Mouse (Mus musculus) gastrocnemius, postnatal 14 days (tissue): ENCODE data around the gene Phf11a. TPM values are rescaled to one million over a fixed set of nuclear protein-coding genes. Genes with fewer than 3 reads are reported as not detected.
"Not testable (repeated sequence)": the region's sequence is repeated elsewhere in the genome, so short reads cannot be mapped to it uniquely, and the experiment has no call there.

Experiments
- DNase-seq: peaks from one replicate; pipeline ENCODE4 v3.0.0; 2021; ENCODE audit warnings: mixed read lengths
- intact Hi-C: fragments of 180-260 bp; cut with DNase I; formaldehyde crosslinking; loops from one replicate; pipeline ENCODE4 v1.15.1; 2025; ENCODE audit warnings: low total_unique reads
- long read RNA-seq, 2 experiments: library from polyadenylated mRNA; stranded (forward); transcript quantifications; one replicate each; pipeline ENCODE4 v2.0.0; 2021
- total RNA-seq, 2 experiments: library from RNA; stranded (reverse); gene quantifications; 2 replicates each; pipeline ENCODE4 v1.2.3; 2021

Gene Phf11a
- total RNA-seq, result not detected
- long read RNA-seq, experiment 1, result 0 reads
- long read RNA-seq, experiment 2, result 0 reads

DNA sequence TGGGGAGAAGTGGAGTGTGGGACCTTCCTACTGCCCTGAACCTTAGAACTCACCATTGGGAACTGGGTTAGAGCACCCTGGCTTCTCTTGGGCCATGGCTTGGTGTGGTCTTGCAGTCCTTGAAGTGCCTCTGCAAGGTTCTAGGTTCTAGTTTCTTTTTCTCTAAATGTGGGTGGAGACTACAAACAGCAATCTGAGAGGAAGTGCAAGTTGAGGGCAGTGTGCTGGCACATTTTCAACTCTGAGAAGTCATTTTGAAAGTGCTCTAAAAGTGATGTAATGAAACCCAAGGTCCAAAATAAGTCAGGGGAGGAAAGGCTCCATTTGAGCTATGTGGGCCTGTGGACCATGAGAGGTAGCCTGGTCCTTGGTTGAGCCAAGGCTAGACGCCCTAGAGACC, at the start of gene Phf11a:
Gene Phf11a (minus strand): TSS at position 132 of the 400 bp plus-strand sequence.
- DNase-seq, intact Hi-C loops: not testable (repeated sequence)

- DNase-seq, intact Hi-C loops: not testable (repeated sequence)
These were observed 43.9 kb upstream of the Phf11a start, which contains the start of gene Phf11b for GRCm38 (mm10) chr14:59341189-59341588. TSS of gene Phf11b (minus strand) at chr14:59341351.

DNA sequence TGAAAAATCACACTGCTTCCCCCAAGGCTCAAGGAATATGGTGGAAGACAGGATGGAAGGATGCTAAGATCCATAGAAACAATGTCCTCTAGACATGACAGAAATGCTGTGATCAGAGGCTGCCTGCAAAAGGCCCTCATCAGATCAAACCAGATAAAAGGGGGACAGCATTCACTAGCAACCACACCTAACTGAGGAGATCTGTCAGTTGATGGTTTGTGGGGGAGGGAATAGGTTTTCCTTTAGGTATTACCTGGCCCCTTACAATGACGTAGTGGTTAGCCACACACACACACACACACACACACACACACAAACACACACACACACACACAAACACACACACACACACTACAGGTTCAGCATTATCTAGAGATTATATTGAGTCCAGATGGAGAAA, 42.2 kb upstream of the Phf11a start:
- DNase-seq, result no peak
- intact Hi-C loops, result no loop called here

DNA sequence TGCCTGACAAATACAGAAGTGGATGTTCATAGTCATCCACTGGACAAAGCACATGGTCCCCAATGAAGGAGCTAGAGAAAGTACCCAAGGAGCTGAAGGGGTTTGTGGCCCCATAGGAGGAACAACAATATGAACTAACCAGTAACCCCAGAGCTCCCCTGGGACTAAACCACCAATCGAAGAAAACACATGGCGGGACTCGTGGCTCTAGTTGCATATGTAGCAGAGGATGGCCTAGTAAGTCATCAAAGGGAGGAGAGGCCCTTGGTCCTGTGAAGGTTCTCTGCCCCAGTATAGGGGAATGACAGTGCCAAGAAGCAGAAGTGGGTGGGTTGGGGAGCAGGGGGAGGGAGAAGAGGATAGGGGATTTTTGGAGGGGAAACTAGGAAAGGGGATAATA, 38.7 kb upstream of the Phf11a start:
- intact Hi-C loops, DNase-seq: not testable (repeated sequence)

- intact Hi-C loops, result not testable (repeated sequence)
- peak; percentile 6 for DNase-seq
These were observed 33.2 kb upstream of the Phf11a start for GRCm38 (mm10) chr14:59330499-59330898.

DNA sequence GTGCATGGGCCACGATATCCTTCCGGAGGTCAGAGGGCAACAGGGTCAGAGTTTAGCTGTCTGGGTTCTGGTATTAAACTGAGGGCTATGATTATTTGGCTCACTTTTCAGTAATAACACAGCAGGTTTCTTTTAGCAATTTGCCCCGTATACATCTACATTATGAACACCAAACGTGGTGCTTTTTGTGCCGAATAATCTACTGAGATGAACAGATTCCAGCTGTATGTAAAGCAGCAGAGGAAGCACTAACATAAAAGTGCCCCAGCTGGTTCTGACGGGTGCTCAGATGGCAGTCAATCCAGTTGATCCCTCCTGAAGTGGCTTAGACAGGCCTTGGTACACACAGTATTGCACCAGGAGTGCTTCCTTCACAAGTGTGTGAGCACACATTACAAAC, 22.6 kb upstream of the Phf11a start:
- DNase-seq, result not testable (repeated sequence)
- intact Hi-C loops, result loop anchor here (10.0 kb wide), 1 partner anchor 85 kb away; no protein-coding TSS in a partner anchor

DNA sequence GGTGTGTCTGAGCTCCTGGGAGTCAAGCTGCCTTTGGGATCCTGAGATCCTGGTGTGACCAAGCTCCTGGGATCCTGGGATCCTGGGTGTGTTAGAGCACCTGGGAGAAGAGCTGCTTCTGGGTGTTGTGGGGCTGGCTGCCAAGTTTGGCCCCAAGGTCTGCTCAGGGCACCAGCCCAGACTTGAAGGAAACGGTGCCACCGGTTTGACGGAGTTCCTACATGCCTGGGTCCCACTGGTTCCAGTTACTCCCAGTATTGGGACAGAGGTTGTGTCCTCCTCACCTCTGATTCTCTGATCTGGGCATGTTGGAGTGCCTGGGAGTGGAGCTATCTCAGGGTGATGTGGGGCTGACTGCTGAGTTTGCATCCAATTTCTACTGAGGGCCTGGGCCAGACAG, 21.7 kb upstream of the Phf11a start:
- DNase-seq, intact Hi-C loops: not testable (repeated sequence)

DNA sequence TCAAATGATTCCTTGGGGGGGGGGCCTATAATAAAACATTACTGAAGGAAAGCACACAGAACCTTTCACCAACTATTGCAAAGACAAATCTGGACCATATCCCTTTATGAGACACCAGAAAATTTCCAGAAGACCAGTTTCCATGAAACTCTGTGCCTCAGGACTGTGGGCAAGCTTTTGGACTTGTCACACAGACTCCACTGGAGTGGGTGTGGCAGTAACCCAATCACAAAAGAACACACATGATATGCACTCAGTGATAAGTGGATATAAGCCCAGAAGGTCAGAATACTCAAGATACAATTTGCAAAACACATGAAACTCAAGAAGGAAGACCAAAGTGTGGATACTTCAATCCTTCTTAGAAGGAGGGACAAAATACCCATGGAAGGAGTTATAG, 5.6 kb downstream of the Phf11a start:
- DNase-seq, intact Hi-C loops: not testable (repeated sequence)

DNA sequence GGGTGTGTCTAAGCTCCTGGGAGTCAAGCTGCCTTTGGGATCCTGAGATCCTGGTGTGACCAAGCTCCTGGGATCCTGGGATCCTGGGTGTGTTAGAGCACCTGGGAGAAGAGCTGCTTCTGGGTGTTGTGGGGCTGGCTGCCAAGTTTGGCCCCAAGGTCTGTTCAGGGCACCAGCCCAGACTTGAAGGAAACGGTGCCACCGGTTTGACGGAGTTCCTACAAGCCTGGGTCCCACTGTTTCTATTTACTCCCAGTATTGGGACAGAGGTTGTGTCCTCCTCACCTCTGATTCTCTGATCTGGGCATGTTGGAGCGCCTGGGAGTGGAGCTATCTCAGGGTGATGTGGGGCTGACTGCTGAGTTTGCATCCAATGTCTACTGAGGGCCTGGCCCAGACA, 22.4 kb downstream of the Phf11a start:
- intact Hi-C loops, DNase-seq: not testable (repeated sequence)

GRCm38 (mm10) chr14:59260056-59260455, 37.3 kb downstream of the Phf11a start, which contains the start of gene Gm6904:
TSS of gene Gm6904 (minus strand) at chr14:59260216.
- DNase-seq, result no peak
- intact Hi-C loops, result no loop called here

DNA sequence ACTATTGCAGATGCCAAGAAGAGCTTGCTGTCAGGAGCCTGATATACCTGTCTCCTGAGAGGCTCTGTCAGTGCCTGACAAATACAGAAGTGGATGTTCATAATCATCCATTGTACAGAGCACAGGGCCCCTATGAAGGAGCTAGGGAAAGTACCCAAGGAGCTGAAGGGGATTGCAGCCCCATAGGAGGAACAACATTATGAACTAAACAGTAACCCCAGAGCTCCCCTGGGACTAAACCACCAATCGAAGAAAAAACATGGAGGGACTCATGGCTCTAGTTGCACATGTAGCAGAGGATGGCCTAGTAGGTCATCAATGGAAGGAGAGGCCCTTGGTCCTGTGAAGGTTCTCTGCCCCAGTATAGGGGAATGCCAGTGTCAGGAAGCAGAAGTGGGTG, 41.5 kb downstream of the Phf11a start:
- intact Hi-C loops, result not testable (repeated sequence)

GRCm38 (mm10) chr14:59250350-59250749, 47.0 kb downstream of the Phf11a start:
- intact Hi-C loops, DNase-seq: not testable (repeated sequence)

More for the DNA sequence above, 41.5 kb downstream of the Phf11a start:
- DNase-seq, result not testable (repeated sequence)

GRCm38 (mm10) chr14:59233635-59234034, 63.7 kb downstream of the Phf11a start:
- intact Hi-C loops, result loop anchor here (10.0 kb wide), 1 partner anchor 91 kb away; no protein-coding TSS in a partner anchor
- no peak for DNase-seq

DNA sequence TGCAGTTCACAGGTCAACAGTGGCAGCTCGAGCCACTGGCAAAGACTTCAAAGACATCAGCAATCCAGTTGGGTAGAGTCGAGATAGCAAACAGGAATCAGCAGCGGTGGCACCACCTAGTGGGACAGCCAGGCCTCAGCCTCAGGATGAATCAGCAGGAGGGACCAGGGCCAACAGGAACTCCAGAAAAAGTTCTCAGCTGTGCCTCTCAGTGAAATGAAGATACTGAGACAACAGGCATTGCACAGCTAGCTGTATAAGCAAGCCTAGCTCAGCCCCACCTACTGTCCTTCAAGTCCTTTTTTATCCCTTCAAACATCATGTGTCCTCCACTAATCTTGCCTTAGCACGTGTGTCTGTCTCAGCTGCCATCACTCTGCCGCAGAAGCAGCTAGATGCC, 65.3 kb downstream of the Phf11a start:
- intact Hi-C loops, result loop anchor here (10.0 kb wide), 1 partner anchor 93 kb away; no protein-coding TSS in a partner anchor
- DNase-seq, result peak; percentile 22

GRCm38 (mm10) chr14:59230331-59230966, 66.9 kb downstream of the Phf11a start:
- DNase-seq, result no peak
- intact Hi-C loops, result loop anchor here (10.0 kb wide), 1 partner anchor 94 kb away; no protein-coding TSS in a partner anchor

- DNase-seq, result no peak
- intact Hi-C loops, result loop anchor here (10.0 kb wide), 1 partner anchor 95 kb away; no protein-coding TSS in a partner anchor
These were observed 67.5 kb downstream of the Phf11a start for GRCm38 (mm10) chr14:59229822-59230221.

Other genes starting within 250 kb of the Phf11a start
- not detected for gene 1700129C05Rik, start 154.6 kb downstream of the Phf11a start, total RNA-seq
- gene Gm5142, start 118.8 kb downstream of the Phf11a start, total RNA-seq, result not detected
- 10 to 100 TPM; 10.5 to 11.5 TPM for gene Rcbtb1, start 96.3 kb downstream of the Phf11a start, total RNA-seq
- not detected for gene Gm6904, start 37.3 kb downstream of the Phf11a start, total RNA-seq
- under 1 TPM in 1 of 2 experiments, not detected in 1; 0.18 TPM for gene Phf11b, start 43.8 kb upstream of the Phf11a start, total RNA-seq
- 1 to 10 TPM; 2.2 to 3.0 TPM for gene Phf11d, start 67.9 kb upstream of the Phf11a start, total RNA-seq
- gene Phf11c, start 97.9 kb upstream of the Phf11a start, total RNA-seq, result under 1 TPM; 0.31 to 0.47 TPM
- 1 to 10 TPM; 4.2 to 5.0 TPM for gene Setdb2, start 143.4 kb upstream of the Phf11a start, total RNA-seq
- gene Cab39l, start 143.4 kb upstream of the Phf11a start, total RNA-seq, result 10 to 100 TPM; 11.8 to 14.6 TPM